Mouse (Mus musculus) Muller cell, postnatal 12 days (primary cell): ENCODE measurements around the gene Ugt1a9.
A peak's percentile ranks its signal among the peaks of the same experiment; 100 is the strongest.
"Not testable (repeated sequence)": the region's sequence is repeated elsewhere in the genome, so short reads cannot be mapped to it uniquely, and the experiment has no call there.

Experiments
- DNase-seq: peaks from one replicate; pipeline ENCODE4 v3.0.0-alpha.2; 2015; ENCODE audit errors: inconsistent ontology term

Ugt1a9 gene

GRCm38 (mm10) chr1:88105656-88106055 lies 35.1 kb downstream of the Ugt1a9 start:
- no peak for DNase-seq

DNA sequence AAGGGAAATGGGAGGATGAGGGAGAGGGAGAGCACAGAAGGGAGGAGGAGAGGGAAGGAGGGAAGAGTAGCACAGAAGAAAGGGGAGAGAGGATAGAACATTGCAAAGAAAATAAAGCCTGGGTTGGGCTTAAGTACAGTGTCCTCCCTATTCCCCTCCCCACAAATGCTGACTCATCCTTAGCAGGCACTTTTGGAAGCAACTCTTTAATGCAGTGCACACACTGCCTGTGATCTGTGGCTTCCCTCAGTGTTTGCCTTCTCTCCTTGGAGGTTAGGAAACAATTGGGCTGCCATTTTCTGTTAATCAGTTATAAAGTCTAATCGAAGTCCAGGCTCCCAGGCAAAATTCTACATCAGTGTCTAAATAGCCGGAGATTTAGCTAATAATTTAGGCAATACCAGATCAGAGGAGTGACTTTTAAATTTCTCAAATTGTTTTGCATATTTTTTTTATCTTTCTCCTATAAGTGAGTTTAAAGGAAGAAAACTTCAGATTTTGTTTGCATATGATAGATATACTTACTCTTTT lies 38.5 kb downstream of the Ugt1a9 start:
- not testable (repeated sequence) for DNase-seq

DNA sequence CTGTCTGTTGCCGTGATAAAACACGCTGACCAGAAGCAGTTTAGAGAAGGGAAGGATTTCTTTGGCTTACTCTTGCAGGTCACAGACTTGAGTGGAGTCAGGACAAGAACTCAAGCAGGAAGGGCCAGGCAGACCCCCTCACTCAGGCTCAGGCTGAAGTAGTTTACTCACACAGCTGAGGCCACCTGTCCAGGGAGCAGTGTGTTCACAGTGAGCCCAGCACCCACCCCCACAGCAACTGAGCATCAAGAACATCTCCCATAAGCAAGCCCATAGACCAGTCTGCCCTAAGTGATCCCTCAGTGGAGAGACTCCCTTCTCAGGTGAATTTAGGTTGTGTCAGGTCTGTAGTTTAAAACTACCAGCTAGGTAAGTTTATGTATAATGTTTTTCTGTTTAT lies 39.0 kb downstream of the Ugt1a9 start:
- not testable (repeated sequence) for DNase-seq

- not testable (repeated sequence) for DNase-seq
Measured at GRCm38 (mm10) chr1:88112769-88113168, 42.2 kb downstream of the Ugt1a9 start.

DNA sequence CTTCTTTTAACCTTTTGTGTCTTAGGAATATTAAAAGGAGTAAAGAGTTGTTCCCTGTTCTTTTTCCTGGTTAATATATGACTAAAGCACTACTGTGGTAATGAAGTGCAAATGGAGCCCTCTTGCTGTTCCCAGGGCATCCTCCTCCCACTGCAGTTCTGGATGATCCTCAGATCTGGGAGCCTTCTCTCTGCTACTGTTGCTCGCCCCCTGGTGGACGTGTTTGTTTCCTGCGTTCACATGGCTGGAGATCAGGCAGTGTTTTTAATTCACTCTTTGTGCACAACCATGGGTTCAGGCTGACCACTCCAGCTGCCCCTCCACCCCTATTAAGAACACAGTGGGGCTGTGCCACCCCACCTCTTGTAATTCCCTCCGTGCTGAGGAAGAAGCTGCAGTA lies 50.0 kb downstream of the Ugt1a9 start:
- DNase-seq: not testable (repeated sequence)

GRCm38 (mm10) chr1:88121521-88121920 lies 50.9 kb downstream of the Ugt1a9 start:
- not testable (repeated sequence) for DNase-seq

GRCm38 (mm10) chr1:88125827-88126360 lies 55.3 kb downstream of the Ugt1a9 start:
- DNase-seq: not testable (repeated sequence)

GRCm38 (mm10) chr1:88129091-88129490 lies 58.5 kb downstream of the Ugt1a9 start:
- DNase-seq: not testable (repeated sequence)

DNA sequence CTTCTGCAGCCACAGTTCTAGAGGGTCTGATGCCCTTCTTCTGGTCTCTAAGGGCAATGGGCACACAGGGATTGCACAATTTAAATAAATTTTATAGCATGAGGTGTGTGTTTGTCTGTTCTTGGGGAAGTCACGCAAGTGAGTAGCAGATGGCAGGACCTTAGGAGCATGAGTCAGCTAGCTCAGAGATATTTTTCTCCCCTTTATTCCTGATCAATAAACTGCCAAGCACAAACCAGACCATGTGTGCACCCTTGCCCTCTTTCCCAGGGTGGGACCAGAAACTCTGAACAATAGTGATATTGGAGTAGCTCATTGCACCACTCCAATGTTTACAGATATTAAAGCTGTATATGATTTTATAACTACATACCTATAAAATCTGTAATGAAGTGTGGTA lies 59.6 kb downstream of the Ugt1a9 start:
- DNase-seq: not testable (repeated sequence)

- no peak for DNase-seq
Measured at GRCm38 (mm10) chr1:88133908-88134456, 63.4 kb downstream of the Ugt1a9 start.

DNA sequence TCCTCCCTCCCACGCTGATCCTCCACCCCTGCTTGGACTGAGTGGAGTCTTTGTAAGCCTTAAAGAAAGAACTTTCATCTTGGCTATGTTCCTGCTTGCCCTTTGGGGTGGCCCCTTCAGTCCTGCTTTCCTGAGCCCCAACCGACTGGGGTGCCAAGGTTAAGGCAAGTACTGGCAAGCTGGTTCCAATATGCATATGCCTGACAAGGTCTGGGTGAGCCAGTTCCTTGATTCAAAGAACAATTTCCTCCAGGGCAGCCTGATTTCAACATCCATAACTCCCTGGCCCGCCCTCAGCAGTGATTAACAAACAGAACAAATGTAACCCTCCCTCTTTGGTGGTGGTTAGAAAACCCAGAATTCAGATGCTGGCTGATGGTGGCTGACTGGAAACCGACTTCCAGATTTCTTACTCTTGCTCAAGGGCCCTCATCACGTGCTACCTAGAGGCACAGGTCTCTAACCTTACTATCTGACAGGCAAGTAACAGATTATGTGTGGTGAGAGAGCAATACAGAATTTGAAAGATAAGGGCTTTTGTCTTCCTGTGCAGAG lies 63.9 kb downstream of the Ugt1a9 start, which contains the start of gene Ugt1a6a:
TSS of gene Ugt1a6a (plus strand) at position 353 of the 555 bp plus-strand sequence.
- DNase-seq: peak; percentile 68

- DNase-seq: peak; percentile 11
Measured at GRCm38 (mm10) chr1:88135229-88135904, 64.8 kb downstream of the Ugt1a9 start.

DNA sequence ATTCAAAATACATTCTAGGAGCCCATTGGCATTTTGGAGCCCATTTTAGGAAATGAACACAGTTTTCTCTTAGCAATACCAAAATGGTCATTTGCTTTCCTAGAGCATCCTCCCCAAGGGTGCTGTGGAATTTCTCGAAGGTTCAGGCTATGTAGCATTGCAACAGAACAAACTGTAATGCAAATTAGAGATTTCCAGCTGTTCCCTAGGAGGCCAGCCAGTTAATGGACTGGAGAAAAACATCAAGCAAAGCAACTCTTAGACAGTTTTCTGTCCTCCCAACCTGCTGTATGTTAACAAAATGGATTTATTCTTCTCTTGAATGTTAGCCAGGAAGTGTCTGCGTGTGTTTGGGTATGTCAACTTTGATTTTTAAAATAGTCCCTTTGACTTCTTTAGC lies 66.0 kb downstream of the Ugt1a9 start:
- no peak for DNase-seq

GRCm38 (mm10) chr1:88137264-88137663 lies 66.7 kb downstream of the Ugt1a9 start:
- DNase-seq: no peak

- DNase-seq: no peak
Measured at GRCm38 (mm10) chr1:88138145-88138544, 67.5 kb downstream of the Ugt1a9 start.

- DNase-seq: peak; percentile 22
Measured at GRCm38 (mm10) chr1:88140492-88140891, 69.9 kb downstream of the Ugt1a9 start.

DNA sequence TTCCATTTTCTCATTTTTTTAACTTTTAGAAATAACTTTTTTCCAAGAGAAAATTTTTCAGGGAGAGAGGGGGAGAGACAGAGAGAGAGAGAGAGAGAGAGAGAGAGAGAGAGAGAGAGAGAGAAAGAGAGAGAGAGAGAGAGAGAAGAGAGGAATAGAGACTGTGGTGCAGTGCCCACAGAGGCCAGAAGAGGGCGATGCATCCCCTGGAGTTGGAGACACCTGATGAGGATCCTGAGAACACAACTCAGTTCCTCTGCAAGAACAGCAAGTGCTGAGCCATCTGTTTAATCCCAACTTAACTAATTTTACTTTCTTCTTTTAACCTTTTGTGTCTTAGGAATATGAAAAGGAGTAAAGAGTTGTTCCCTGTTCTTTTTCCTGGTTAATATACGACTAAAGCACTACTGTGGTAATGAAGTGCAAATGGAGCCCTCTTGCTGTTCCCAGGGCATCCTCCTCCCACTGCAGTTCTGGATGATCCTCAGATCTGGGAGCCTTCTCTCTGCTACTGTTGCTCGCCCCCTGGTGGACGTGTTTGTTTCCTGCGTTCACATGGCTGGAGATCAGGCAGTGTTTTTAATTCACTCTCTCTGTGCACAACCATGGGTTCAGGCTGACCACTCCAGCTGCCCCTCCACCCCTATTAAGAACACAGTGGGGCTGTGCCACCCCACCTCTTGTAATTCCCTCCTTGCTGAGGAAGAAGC lies 73.5 kb downstream of the Ugt1a9 start:
- DNase-seq: peak; percentile 28

GRCm38 (mm10) chr1:88145278-88145677 lies 74.7 kb downstream of the Ugt1a9 start:
- DNase-seq: not testable (repeated sequence)

DNA sequence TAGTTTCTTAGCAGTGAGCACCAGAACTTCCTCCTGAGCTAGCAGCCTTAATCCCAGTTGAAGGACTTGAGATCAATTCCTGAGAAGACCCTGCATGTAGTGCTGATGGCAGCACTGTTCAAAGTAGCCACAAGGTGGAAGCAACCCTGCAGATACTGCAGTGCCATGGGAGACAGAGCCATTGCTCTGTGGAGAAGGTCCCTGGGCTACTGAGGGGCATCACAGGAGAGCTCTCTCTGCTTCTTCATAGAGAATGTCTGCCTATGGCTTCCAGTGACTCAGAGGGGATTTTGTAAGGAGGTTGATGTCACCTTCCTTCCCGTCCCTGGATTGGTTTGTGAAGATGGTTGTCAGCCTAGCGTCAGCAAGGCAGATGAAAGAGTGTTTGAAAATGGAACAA lies 79.5 kb downstream of the Ugt1a9 start:
- not testable (repeated sequence) for DNase-seq

DNA sequence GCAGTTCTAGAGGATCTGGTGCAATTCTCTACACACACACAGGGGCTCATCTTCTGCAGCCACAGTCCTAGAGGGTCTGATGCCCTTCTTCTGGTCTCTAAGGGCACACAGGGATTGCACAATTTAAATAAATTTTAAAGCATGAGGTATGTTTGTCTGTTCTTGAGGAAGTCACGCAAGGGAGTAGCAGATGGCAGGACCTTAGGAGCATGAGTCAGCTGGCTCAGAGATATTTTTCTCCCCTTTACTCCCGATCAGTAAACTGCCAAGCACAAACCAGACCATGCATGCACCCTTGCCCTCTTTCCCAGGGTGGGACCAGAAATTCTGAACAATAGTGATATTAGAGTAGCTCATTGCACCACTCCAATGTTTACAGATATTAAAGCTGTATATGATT lies 87.8 kb downstream of the Ugt1a9 start:
- DNase-seq: no peak

DNA sequence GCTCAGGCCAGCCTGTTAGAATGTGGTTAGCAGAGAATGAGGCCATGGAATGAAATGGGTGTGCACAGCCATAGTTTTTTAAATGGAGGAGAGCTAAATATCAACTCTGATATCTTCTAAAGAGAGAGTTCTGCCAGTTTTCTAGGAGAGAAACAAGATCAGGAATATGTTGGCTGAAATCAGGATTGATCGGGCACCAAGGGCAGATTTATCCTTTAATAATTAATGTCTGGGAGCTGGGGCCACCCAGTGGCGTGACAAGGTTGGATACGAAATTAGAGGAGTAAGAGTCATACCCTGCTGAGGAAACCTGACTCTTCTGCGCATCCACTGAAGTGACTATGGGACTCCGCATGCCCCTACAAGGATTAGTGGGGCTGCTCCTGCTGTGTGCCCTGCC lies 95.1 kb downstream of the Ugt1a9 start, which contains the start of gene Ugt1a5:
TSS of gene Ugt1a5 (plus strand) at position 302 of the 400 bp plus-strand sequence.
- DNase-seq: no peak

- not testable (repeated sequence) for DNase-seq
Measured at GRCm38 (mm10) chr1:88172190-88172589, 101.6 kb downstream of the Ugt1a9 start.
